Mouse (Mus musculus): Measurements from ENCODE around the gene Slc39a13. TPM values are rescaled to one million over a fixed set of nuclear protein-coding genes. Genes with fewer than 3 reads are reported as not detected.
A peak's percentile ranks its signal among the peaks of the same experiment; 100 is the strongest.

The Slc39a13 gene
- total RNA-seq, 2 experiments from 2014 or later: 35.7 to 42.0 TPM

DNA sequence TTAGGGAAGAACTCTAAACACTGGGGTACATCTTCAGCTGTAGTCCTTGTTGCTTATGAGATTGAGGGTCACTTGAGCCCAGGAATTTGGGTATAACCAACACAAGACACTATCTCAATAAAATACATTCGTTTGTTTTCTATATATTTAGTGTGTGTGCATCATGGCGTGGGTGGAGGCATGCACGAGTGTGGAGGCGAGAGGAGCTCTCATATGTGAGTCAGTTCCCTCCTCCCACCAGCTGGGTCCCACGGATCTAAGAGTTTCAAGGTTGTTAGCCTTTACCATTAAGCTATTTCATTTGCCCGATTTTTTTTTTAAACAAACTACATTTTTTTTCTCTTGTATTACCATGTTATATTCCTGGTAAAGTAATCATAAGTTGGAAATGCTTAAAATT, 20.6 kb upstream of the Slc39a13 start:
- no peak for DNase-seq (ENCODE audit: low spot score in 2 of 2)

DNA sequence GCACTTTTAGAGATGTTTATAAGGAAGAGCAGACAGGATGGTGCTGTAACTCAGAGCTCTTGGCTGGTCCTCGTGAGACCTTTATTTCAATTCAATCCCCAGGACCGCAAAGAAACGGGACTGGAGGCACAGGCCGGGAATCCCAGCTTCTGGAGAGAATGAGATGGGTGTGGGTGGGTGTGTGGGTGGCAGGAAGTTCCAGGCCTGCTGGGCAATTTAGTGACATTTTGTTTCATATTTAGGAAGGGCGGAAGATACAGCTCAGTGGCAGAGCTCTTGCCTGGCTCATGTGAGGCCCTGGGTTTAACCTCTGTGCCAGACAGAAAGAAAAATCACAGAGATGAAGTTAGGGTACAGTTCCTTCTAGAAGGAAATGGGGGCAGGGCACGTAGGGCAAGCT, 20.0 kb upstream of the Slc39a13 start:
- DNase-seq (ENCODE audit: low spot score in 2 of 2): no peak

DNA sequence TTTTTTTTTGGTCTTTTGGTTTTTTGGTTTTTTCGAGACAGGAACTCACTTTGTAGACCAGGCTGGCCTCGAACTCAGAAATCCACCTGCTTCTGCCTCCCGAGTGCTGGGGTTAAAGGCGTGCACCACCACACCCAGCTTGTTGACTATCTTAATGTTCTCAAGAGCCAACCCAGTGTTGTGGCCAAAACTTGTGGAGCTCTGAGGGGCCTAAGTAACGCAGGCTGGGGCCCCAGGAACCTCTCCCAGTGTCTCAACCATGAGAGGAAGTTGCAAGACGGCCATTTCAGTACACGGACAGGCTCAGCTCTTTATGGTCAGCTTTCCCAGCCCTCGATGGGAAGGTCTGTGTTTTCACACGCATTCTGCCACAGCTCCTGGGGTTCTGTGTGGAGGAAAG, 18.8 kb upstream of the Slc39a13 start:
- no peak for DNase-seq (ENCODE audit: low spot score in 2 of 2)

DNA sequence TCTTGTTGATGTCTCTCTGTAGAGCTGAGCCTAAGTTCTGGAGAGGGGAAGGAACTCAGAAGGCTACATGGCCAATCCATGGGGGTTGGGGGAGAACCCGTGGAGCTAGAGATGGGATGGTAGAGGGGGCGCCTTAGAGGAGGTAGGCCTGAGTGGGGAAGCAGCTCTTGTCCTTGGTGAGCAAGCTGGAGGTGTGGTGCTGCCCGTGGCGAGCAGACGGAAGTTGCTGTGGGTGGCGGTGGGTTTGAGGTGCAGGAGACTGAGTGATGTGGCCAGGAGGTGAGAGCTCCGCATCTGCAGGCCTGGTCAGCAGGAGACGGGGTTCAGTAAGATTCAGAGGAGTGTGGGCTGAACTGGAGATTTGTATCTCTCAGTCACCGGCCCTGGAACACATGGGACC, 17.2 kb upstream of the Slc39a13 start:
- no peak for DNase-seq (ENCODE audit: low spot score in 2 of 2)

DNA sequence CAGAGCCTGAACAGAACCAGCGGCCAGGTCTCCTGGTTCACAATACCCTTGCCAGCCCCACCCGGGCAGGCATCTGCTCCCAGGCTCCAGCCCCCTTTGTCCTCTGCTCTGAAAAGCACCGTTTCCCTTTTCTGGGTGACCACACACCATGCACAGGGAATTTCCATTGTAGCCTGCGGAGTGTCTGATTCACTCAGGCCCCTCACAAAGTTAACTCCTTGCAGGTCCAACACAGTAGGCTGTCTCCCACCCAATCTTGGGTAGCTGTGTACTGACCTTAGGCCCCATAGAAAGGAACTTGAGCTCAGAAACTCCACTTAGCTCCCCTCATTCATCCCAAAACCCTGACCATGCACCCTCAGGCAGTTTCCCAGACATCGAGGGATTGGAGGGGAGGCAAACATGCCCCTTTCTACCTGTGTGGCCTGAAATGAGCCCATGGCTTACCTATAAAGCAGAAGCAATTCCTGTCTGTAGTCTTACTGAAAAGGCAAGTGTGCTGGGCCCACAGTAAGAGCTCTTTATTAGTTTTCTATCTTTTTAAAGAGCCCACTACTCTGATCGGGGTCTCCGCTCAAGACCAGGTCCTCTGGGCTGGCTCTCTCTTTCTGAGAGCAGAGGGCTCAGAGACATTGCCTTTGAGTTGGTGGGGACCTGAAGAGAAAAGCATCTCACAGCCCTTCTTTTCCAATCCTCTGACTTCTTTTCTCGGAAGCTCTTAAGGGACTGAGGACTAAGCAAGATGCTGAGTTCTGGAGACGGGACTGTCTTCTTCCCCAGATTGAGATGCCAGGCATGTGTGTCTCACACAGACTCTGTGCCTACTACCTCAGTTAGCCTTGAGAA, 16.4 kb upstream of the Slc39a13 start:
- no peak for DNase-seq (ENCODE audit: low spot score in 2 of 2)

DNA sequence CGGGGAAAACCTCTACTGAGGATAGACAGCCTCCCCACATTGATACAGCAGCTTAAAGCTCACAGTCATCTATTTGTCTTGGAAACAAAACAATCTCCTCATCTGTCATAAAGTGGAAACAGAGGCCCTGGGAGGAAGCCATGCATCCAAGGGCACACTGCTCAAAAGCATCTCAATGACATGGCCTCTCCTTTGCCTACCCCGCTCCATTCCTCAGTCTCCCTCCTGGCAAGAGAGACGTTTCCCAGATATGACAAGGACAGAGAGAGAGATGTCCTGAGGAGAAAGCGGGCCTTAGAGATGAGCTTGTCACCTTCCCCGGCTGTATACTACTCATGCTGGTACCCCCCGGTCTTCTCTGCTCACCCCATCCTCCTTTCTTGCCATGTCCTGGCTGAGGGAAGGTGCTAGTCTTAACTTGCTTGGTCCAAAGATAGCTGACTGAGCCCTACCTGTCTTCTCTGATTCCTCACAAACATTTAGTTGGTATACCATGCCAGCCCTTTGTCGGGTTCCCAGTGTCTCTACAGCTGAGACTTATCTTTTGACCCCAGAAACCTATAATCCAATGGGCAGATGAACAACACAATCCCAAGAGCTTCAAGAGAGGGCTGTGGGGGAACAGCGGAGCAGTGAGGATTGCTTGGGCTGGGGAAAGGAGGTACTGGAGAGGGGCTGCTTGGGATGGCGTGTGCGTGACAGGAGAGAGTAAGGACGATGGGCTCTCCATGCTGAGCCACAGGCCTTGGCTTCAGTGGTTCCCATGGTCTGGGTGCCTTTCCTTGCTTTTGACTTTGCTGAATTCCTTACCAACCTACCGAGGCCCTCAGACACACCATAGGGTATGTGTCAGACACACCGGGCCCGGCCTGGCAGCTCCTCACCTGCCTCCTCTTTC, 15.5 kb upstream of the Slc39a13 start:
- DNase-seq (ENCODE audit: low spot score in 2 of 2): no peak

DNA sequence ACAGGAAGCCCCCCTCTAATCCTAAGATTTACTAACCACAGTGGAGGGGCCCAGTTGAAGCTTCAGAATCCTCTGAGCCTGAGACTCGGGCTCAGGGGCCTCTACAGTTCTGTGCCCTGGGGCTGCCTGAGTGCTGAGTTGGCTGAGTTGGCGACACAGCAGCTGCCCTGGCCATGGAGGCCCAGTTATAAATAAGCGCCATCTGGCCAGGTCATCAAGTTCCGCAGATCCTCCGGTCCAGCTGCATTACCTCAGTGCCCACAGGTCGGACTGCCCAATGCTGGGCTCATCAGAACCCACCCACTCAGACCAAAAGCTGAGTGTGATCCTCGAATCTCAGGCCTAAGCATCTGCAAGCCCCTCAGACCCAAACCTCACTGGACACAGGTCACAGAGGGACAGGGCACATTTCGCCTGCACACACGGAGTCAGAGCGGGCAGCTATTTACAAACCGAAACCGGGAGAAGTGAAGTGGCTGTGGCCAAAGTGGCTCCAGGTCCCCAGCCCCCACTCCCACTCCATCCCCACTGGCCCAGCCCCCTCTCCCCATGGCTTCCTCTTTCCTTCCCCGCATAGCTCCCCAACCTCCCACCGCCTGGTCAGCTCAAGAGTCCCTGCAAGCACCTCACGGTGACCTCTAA, 14.1 kb upstream of the Slc39a13 start:
- no peak for DNase-seq (ENCODE audit: low spot score in 2 of 2)

DNA sequence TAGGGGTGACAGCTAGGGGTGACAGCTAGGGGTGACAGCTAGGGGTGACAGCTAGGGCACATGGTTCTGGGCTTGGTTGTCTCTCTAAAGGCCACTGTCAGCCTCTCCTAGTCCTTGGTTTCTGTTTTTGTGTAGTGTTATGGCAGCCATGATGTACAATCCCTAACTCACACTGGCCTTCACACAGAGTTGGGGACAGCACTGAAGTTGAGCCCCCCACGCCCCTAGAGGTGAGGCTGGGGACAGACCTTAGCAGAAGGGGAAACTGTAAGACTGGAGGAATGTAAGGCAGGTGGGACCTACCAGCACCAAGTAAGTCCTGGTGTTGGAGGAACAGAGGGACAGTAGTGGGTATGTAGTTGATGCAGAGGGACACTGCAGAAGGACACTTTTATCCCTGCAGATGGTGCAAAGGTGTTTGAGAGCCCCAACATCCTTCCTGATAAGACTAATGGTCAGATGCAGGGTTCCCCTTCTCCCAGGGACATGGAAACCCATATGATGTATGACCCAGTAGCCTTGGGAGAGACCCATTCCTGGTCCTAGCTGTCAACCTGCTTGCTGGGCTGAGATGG, 13.2 kb upstream of the Slc39a13 start:
- no peak for DNase-seq (ENCODE audit: low spot score in 2 of 2)

DNA sequence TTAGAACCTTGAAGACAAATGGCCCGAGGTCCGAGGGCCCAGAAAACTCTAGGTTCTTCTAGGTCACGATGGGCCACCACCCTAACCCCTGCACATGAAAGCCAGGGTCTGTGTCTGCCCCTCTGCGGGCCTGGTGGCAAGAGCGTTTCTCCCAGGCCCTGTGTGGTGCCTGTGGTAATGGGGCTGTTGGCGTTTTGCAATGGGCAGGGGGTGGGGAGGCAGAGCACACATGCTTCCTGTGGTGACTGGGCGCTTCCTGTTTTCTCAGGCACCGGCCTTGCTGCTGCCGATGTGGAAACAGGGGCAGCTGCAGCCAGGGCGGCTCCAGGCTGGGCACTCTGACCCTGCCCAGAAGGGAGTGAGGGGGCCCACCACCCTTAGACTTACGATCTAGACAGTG, 12.6 kb upstream of the Slc39a13 start:
- DNase-seq (ENCODE audit: low spot score in 2 of 2): peak in 1 of 2 experiments; percentile 34

DNA sequence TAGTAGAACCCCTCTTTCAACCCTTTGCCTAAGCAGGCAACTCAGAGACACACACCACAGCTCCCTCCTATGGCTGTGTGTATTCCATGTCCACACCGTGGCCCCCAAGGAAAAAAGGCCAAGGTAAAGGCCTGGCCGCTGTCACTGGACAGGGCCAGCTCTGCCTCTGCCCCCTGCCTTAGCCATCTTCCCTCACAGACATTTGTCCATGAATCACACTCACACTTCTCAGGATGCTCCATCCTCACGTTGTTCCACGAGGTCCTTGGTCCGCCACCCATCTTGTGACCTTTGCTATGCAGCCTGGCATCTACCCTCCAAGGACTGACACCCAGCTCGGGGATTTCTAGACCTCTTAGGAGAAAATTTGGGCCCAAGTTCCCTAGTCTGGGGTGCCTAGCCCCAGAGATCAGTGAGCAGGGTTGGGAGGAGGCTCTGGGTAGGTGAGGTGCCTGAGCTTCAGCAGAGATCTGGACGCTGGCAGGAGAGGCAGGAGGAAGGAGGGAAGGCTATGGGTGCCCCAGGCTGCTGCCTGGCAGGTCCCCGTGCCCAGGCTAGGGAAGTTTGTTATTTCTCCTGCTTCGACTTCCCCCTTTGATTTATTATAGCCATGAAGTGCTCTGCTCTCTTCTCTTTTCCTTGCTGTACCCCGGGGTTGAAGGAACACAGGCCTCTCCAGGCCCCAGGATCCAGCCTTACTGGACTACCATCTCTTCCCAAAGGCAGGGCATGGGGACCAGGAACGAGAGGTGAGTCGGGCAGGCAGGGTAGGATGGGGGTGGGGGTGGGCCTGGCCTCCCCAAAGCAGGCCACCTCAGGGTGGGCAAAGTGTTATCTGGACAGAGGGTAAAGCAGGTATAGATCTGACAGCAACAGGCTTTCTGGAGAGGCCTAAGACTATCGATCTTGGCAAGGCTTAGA, 11.8 kb upstream of the Slc39a13 start, which contains the start of gene Spi1:
Gene Spi1 (plus strand): TSS at position 616 of the 921 bp plus-strand sequence.
- no peak for DNase-seq (ENCODE audit: low spot score in 2 of 2)

DNA sequence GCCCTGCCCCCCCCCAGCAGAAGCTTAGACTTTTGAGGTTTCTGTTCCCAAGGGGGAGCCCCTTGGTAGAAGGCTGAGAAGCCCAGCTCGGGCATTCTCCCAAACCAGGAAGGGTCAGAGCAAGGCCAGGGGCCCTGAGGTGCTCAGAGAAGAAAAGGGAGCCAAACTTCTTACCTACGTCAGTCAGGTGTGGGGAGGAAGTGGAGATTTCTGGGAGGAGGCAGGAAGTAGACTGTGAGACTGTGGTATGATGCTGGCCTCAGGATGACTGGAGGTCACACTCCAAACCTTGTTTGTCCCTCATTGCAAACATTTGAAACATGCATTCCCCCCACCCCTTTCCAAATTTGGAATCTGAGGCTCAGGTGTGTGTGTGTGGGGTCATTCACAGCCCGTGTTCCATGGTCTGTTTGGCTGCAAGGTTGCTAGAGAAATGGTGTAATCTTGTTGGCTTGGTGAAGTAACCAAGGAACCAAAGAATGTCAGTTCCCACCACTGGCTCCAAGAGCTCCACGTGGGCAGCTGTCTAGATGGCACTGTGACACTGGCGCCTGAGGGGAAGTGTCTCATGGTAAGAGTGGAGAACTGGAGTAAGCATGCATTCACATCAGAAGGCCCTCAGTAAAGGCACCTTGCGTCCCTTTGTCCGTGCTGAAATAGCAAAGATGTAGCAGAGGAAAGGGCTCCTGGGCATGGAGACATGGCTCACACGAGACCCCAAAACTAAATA, 10.7 kb upstream of the Slc39a13 start:
- no peak for DNase-seq (ENCODE audit: low spot score in 2 of 2)

DNA sequence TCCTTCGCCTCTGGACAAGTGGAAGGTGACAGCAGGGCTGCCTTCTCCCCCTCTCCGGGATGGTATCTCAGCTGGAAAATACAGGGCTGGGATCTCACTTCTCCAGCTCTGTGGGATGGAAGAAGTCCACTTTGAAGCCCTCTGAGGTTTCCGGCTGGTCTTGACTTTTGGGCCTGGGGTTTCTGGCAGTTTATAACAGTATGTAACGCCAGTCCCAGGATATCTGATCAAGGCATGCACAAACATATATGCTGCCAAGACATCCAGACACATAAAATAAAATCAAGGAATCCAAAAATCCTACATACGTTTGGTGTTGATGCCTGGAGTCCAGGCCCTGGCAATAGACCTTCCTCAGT, 8.8 kb upstream of the Slc39a13 start:
- DNase-seq (ENCODE audit: low spot score in 2 of 2): no peak

DNA sequence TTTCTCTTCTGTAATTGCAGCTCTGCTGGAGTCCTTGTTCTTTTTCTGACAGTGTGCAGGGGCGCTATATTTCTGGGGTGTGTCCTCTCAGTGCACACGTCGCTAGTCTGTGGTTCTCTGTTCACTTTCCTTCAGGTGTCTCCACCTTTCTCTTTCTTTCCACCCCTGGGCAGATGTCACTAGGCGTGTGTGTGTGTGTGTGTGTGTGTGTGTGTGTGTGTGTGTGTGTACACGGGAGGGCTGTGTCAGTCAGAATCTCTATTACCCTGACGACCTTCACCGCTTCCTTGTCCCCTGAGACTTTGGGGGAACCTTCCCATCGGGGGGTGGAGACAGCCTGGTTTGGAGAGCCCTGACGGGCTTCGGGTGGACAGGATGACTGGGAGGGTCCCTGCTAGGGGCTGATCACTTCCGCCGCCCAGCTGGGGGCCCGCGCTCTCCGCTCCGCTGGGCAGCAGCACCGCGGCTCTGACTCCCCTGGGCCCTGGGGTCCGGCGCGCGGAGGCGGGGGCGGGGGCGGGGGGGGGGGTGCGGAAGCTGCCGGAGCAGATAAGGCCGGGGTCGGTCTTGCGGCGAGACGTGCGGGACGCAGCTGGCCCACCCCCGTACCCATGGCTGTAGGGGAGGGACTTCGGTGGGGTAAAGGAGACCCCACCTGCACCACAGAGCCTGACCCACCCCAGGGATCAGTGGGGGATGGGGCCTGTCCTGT, 8.3 kb upstream of the Slc39a13 start:
- no peak for DNase-seq (ENCODE audit: low spot score in 2 of 2)

DNA sequence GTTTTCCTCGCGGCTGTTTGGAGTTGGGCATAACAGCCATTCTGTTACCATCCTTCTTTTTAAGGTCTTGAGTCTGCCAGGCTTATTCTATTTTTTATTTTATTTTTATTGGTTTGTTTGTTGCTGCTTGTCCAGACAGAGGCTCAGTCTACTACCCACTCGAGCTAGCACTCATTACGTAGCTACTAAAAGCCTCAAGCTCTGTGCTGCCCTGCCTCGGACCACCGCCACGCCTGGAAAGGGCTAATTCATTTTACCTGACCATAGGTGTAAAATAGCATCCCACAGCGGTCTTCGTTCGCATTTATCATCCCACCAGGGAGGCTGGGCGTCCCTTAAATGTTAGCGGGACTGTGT, 7.7 kb upstream of the Slc39a13 start:
- no peak for DNase-seq (ENCODE audit: low spot score in 2 of 2)

DNA sequence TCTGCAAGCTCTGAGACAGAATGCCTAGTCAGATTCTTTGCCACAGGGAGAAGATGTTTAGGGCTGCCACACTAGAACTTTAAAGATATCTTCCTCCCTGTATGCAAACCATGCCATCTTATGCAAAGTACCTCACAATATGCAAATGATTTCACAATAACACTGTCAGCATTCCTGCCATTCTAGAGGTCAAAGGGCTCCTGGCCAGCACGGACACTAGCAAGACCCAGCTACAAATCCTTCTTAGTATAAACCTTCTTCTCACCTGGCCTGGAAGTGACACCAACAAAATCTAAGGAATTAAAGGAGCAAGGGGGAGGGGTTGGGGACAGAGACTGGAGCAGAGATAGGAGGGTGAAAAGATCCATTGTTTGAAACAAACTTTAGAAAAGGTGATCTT, 1.9 kb upstream of the Slc39a13 start:
- no peak for DNase-seq (ENCODE audit: low spot score in 2 of 2)

DNA sequence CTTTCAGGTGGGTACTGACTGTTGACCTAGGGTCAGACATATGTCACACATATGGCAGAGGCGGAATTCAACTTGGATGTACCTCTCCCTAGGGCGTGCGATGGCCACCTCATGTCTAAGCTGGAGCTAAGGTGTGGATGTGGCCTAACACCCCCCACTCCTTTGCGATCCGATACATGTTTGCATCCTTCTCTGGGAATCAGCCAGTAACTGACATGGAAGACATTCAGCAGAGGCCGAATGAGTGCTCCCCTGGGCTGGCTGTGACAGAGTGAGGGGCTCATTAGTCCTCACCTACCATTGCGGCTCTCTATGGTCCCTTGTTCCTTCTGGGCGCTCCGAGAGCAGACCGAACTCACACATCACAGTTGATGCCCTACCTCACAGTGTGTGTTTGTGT, 842 bp upstream of the Slc39a13 start:
- DNase-seq (ENCODE audit: low spot score in 2 of 2): no peak

DNA sequence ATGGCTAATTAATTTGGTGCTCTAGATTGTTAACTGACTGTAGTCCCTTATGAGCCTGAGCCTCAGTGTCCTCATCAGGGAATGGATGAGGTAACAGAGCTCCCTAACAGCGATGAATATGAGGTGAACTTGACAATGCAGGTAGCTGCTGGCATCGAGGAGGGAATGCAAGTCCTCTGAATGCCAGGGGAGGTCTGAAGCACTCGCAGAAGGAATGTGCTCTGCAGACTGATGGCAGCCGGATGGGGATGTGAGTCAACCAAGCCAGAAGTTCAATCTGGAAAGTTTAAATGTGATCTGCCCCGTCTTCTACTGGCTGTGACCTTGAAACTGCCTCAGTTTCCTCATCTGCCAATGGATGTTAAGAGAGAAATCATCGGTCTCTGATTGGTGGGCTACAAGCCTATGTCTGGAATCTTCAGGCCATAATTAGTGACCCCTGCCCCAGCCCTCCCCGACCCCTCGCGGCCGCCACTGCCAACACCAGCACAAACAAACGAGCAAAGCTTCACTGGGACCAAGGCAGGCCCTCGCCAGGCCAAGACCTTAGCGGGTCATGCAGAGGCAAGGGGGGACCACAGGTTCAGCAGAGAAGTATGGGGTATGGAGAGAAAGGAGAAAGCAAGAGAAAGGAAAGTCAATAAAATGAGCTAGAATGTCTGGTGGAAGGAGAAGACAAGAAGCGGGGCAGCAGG, 764 bp downstream of the Slc39a13 start:
- DNase-seq (ENCODE audit: low spot score in 2 of 2): no peak

DNA sequence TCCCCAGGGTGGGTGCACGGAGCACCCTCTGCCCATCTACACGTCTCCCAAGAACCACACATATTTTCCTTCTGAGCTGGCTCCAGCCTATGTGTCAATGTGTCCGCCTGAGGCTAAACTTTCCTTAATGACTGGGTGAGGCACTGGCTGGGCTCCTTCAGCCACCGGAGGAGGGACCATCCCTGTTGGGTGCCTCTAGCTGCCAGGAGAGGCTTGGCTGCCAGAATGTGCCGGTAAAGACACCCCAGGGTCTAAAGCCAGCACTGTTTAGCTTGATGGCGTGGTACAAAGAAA, 1.4 kb downstream of the Slc39a13 start:
- no peak for DNase-seq (ENCODE audit: low spot score in 2 of 2)
